ENCODE assay signal across 9 mouse cellular contexts in genomic region chr19:40678532-40679307, GRCm38 (mm10).
A peak's percentile ranks its signal among the peaks of the same experiment; 100 is the strongest.
DNase-seq lines count a peak whose midpoint lies in the region; ATAC-seq and TF ChIP-seq lines count a peak whose summit lies in the region.
"Had no signal": no experiment of that assay in that cellular context is flagged by ENCODE, and none has a peak within 500 bp of the region (broad histone marks: within the 10 kb centered on the region; RNA-seq: fewer than 3 reads in every experiment).

No protein-coding gene starts in this region.

- H3K9ac ChIP-seq in heart, embryonic 16.5 days (ENCODE audit: low read length) = no peak overlapping the region
- no peak overlapping the region for H3K9ac ChIP-seq in liver, embryonic 16.5 days (ENCODE audit: low read depth, low read length)
- H3K9ac ChIP-seq in stomach, embryonic 15.5 days = no peak overlapping the region
- H3K9ac ChIP-seq in midbrain, postnatal 0 days (replicated peaks; ENCODE audit: low read length, poor library complexity, severe bottlenecking) = no peak overlapping the region

- TF ChIP-seq CTCF in midbrain, postnatal 0 days (IDR thresholded peaks at IDR 0.05) = no peak

- H3K4me2 ChIP-seq in heart, embryonic 16.5 days (ENCODE audit: low read depth, low read length) = peak overlapping the region; percentile 36
- H3K4me2 ChIP-seq in liver, embryonic 16.5 days (ENCODE audit: low read depth, low read length) = no peak overlapping the region
- peak overlapping the region; percentile 32 for H3K4me2 ChIP-seq in stomach, embryonic 15.5 days
- no peak overlapping the region for H3K4me2 ChIP-seq in midbrain, postnatal 0 days (ENCODE audit: low read depth, low read length, poor library complexity, severe bottlenecking)

- H3K9me3 ChIP-seq in heart, embryonic 16.5 days (replicated peaks; ENCODE audit: control insufficient read depth, low read length) = no peaks in the 10 kb centered on the region
- no peaks in the 10 kb centered on the region for H3K9me3 ChIP-seq in liver, embryonic 16.5 days (replicated peaks; ENCODE audit: control insufficient read depth, low read length)
- H3K9me3 ChIP-seq in stomach, embryonic 15.5 days = no peaks in the 10 kb centered on the region
- H3K9me3 ChIP-seq in midbrain, postnatal 0 days (ENCODE audit: low read length) = no peaks in the 10 kb centered on the region

- H3K4me1 ChIP-seq in brown adipose tissue, adult 24 weeks (ENCODE audit: control insufficient read depth, insufficient read depth, insufficient read length, low read length) = 0 out of 2 replicates have a peak, but pooled peaks cover 3% of the 10 kb centered on the region
- H3K4me1 ChIP-seq in heart, embryonic 16.5 days (ENCODE audit: control insufficient read depth, insufficient read depth, low read length) = peaks cover 14% of the 10 kb centered on the region
- H3K4me1 ChIP-seq in liver, embryonic 16.5 days (ENCODE audit: control insufficient read depth, low read depth, low read length) = no peaks in the 10 kb centered on the region
- no peaks in the 10 kb centered on the region for H3K4me1 ChIP-seq in stomach, embryonic 15.5 days
- 0 out of 2 replicates have a peak, but pooled peaks cover 3% of the 10 kb centered on the region for H3K4me1 ChIP-seq in midbrain, postnatal 0 days (ENCODE audit: insufficient read depth, low read length)

- DNase-seq in layer of hippocampus, adult 9-11 months = peak; percentile 45
- no peak for DNase-seq in layer of hippocampus, postnatal 10 days (ENCODE audit: low spot score in 2 of 2)
- DNase-seq in frontal cortex, postnatal 14 days (ENCODE audit: low spot score in 2 of 2) = no peak
- DNase-seq in midbrain, postnatal 0 days (ENCODE audit: low spot score) = no peak

- H3K27me3 ChIP-seq in heart, embryonic 16.5 days (ENCODE audit: control insufficient read depth, insufficient read depth, low read length) = no peaks in the 10 kb centered on the region
- H3K27me3 ChIP-seq in liver, embryonic 16.5 days (ENCODE audit: control insufficient read depth, insufficient read depth, low read depth, low read length) = no peaks in the 10 kb centered on the region
- H3K27me3 ChIP-seq in stomach, embryonic 15.5 days (replicated peaks) = no peaks in the 10 kb centered on the region
- H3K27me3 ChIP-seq in midbrain, postnatal 0 days (ENCODE audit: insufficient read depth, low read length) = no peaks in the 10 kb centered on the region
- H3K27me3 ChIP-seq: Patski had no signal

- ATAC-seq in heart, embryonic 16.5 days (replicated peaks; ENCODE audit: extremely low read depth, insufficient read depth, low FRiP score) = peak; percentile 63; the same call in 1 of the 2 replicates
- peak; percentile 50 for ATAC-seq in liver, embryonic 16.5 days (ENCODE audit: low read depth)
- no peak; the same call in 1 of the 2 replicates for ATAC-seq in stomach, embryonic 15.5 days (ENCODE audit: insufficient read depth, low FRiP score, low read depth)
- ATAC-seq in midbrain, postnatal 0 days (ENCODE audit: low FRiP score) = no peak
- ATAC-seq: Patski had no signal

- 18% methylated on average over 17 of the region's 17 CpGs for WGBS in heart, embryonic 16.5 days
- 15% methylated on average over 17 of the region's 17 CpGs for WGBS in liver, embryonic 16.5 days (ENCODE audit: insufficient replicate concordance)
- 34% methylated on average over 17 of the region's 17 CpGs for WGBS in stomach, embryonic 15.5 days
- WGBS in midbrain, postnatal 0 days = 55% methylated on average over 17 of the region's 17 CpGs

- peak overlapping the region; percentile 23; the same call in 1 of the 2 replicates for H3K4me3 ChIP-seq in brown adipose tissue, adult 24 weeks (ENCODE audit: insufficient read depth, low read depth, low read length)
- H3K4me3 ChIP-seq in heart, embryonic 16.5 days (ENCODE audit: low read length) = no peak overlapping the region
- no peak overlapping the region for H3K4me3 ChIP-seq in liver, embryonic 16.5 days (ENCODE audit: low read depth, low read length)
- H3K4me3 ChIP-seq in stomach, embryonic 15.5 days (replicated peaks) = no peak overlapping the region
- H3K4me3 ChIP-seq in midbrain, postnatal 0 days (ENCODE audit: low read depth, low read length) = no peak overlapping the region

- H3K27ac ChIP-seq in brown adipose tissue, adult 24 weeks (replicated peaks; ENCODE audit: low read depth, low read length) = peak overlapping the region; percentile 78
- H3K27ac ChIP-seq in heart, embryonic 16.5 days (ENCODE audit: low read length) = peak overlapping the region; percentile 41
- no peak overlapping the region for H3K27ac ChIP-seq in liver, embryonic 16.5 days (ENCODE audit: low read length)
- H3K27ac ChIP-seq in stomach, embryonic 15.5 days = peak overlapping the region; percentile 13; the same call in 1 of the 2 replicates
- no peak overlapping the region for H3K27ac ChIP-seq in midbrain, postnatal 0 days (ENCODE audit: low read depth, low read length)

- H3K36me3 ChIP-seq in heart, embryonic 16.5 days (ENCODE audit: control insufficient read depth, insufficient read depth) = no peaks in the 10 kb centered on the region
- H3K36me3 ChIP-seq in liver, embryonic 16.5 days (ENCODE audit: control insufficient read depth, insufficient read depth) = no peaks in the 10 kb centered on the region
- no peaks in the 10 kb centered on the region for H3K36me3 ChIP-seq in stomach, embryonic 15.5 days
- H3K36me3 ChIP-seq in midbrain, postnatal 0 days (ENCODE audit: insufficient read depth, low read length) = no peaks in the 10 kb centered on the region

Comparison
In these comparisons a context has a peak if more than half of its experiments do, and no peak if none do; other contexts are left out.
1. H3K27ac ChIP-seq: peak in brown adipose tissue, adult 24 weeks (single experiment), heart, embryonic 16.5 days (single experiment) and stomach, embryonic 15.5 days (single experiment); none in liver, embryonic 16.5 days (single experiment) and midbrain, postnatal 0 days (single experiment).
2. ATAC-seq: peak in heart, embryonic 16.5 days (single experiment) and liver, embryonic 16.5 days (single experiment); none in stomach, embryonic 15.5 days (single experiment) and midbrain, postnatal 0 days (single experiment).
3. H3K4me2 ChIP-seq: peak in heart, embryonic 16.5 days (single experiment) and stomach, embryonic 15.5 days (single experiment); none in liver, embryonic 16.5 days (single experiment) and midbrain, postnatal 0 days (single experiment).